Mouse (Mus musculus): Measurements from ENCODE around the gene Mpz. TPM values are rescaled to one million over a fixed set of nuclear protein-coding genes. Genes with fewer than 3 reads are reported as not detected.

Gene Mpz
- total and polyA plus RNA-seq, 2 experiments: 0.09 to 0.27 TPM

DNA sequence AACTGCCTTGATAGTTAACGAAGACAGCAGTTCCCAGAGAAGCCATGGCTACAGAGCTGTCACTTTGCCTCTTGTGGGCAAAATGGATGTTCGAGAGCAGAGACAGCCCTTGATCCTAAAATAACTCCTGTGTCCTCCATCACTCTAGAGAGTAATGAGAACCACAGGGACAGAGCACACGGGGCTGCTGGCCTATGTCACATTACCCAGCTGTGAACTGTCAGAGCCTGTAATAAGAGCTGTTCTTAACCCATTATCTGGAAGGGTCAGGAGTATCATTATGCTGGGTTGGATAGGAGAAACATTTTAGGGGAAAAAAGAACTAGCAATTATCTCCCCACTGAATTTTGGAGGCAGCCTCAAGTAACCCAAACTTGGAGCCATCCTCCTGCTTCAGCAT is 29.6 kb upstream of the Mpz start:
- H3K9ac ChIP-seq (ENCODE audit: low read depth, low read length): no peak overlapping the region
- no peaks in the 10 kb centered on the region for H3K27me3 ChIP-seq (ENCODE audit: control insufficient read depth, insufficient read depth, low read length)
- no peak overlapping the region for H3K27ac ChIP-seq (replicated peaks; ENCODE audit: insufficient read depth, low read depth, low read length)
- H3K4me1 ChIP-seq (ENCODE audit: control insufficient read depth, insufficient read depth, low read length): peaks cover 3% of the 10 kb centered on the region; the same call in 1 of the 2 replicates
- 72% methylated on average over 3 of the region's 3 CpGs for WGBS
- H3K79me2 ChIP-seq (ENCODE audit: control insufficient read depth, insufficient read depth, low read length): no peaks in the 10 kb centered on the region
- H3K36me3 ChIP-seq (ENCODE audit: control insufficient read depth, insufficient read depth, low read length): no peaks in the 10 kb centered on the region
- no peak for DNase-seq (ENCODE audit: extremely low read depth, low read depth, low spot score)
- H3K4me3 ChIP-seq (ENCODE audit: insufficient read depth, low read depth, low read length): no peak overlapping the region
- TF ChIP-seq CTCF (IDR thresholded peaks at IDR 0.05; ENCODE audit: low read depth, low read length) (no peak), POLR2A (IDR thresholded peaks at IDR 0.05; ENCODE audit: extremely low read depth, insufficient read depth, low read length) (no peak)

DNA sequence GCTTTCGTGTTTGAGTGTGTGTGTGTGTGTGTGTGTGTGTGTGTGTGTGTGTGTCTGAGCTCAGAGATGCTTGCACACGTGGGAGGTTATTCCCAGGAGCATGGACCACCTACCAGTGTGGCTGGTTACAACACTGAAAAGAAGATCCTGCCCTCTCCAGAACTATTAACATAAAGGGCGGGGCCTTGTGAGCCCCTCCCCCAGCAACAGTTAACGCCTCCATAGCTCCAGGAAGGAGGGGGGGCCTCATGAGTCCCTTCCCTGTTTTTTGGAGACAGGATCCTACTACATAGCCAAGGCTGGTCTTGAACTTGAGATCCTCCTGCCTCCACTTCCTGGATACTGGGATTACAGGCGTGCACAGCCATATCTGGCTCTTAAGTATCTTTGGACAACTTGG is 28.7 kb upstream of the Mpz start:
- H3K4me1 ChIP-seq (ENCODE audit: control insufficient read depth, insufficient read depth, low read length): peaks cover 3% of the 10 kb centered on the region; the same call in 1 of the 2 replicates
- no peak for DNase-seq (ENCODE audit: extremely low read depth, low read depth, low spot score)
- no peaks in the 10 kb centered on the region for H3K79me2 ChIP-seq (ENCODE audit: control insufficient read depth, insufficient read depth, low read length)
- TF ChIP-seq CTCF (IDR thresholded peaks at IDR 0.05; ENCODE audit: low read depth, low read length) (no peak), POLR2A (IDR thresholded peaks at IDR 0.05; ENCODE audit: extremely low read depth, insufficient read depth, low read length) (no peak)
- no peak overlapping the region for H3K4me3 ChIP-seq (ENCODE audit: insufficient read depth, low read depth, low read length)
- 54% methylated on average over 5 of the region's 5 CpGs for WGBS
- no peaks in the 10 kb centered on the region for H3K27me3 ChIP-seq (ENCODE audit: control insufficient read depth, insufficient read depth, low read length)
- no peak overlapping the region for H3K27ac ChIP-seq (replicated peaks; ENCODE audit: insufficient read depth, low read depth, low read length)
- no peak overlapping the region for H3K9ac ChIP-seq (ENCODE audit: low read depth, low read length)
- no peaks in the 10 kb centered on the region for H3K36me3 ChIP-seq (ENCODE audit: control insufficient read depth, insufficient read depth, low read length)

DNA sequence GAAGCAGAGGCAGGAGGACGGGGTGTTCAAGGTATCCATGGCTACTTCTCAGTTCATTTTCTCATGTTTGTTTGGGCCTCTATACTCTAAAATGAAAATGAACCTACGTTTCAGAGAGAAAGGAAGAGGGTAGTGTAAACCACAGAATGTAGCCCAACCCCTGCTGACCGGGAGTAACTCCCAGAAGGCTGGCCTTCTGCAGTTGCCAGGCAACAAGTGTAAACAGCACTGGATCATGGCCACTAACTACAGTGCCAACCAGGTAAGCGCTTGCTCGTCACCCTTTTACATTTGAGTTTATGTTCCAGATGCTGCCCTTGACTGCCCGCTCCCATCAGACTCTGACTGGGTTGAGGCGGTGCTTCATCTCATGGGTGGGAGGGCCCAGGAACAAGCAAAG is 27.6 kb upstream of the Mpz start:
- H3K36me3 ChIP-seq (ENCODE audit: control insufficient read depth, insufficient read depth, low read length): no peaks in the 10 kb centered on the region; the same call in 1 of the 2 replicates
- H3K79me2 ChIP-seq (ENCODE audit: control insufficient read depth, insufficient read depth, low read length): no peaks in the 10 kb centered on the region
- H3K27me3 ChIP-seq (ENCODE audit: control insufficient read depth, insufficient read depth, low read length): no peaks in the 10 kb centered on the region
- 0 out of 2 replicates have a peak overlapping the region, but pooled peaks have one; percentile 15 for H3K9ac ChIP-seq (ENCODE audit: low read depth, low read length)
- WGBS: 11% methylated on average over 7 of the region's 7 CpGs
- no peak for TF ChIP-seq CTCF (IDR thresholded peaks at IDR 0.05; ENCODE audit: low read depth, low read length)
- TF ChIP-seq POLR2A (IDR thresholded peaks at IDR 0.05; ENCODE audit: extremely low read depth, insufficient read depth, low read length): no peak
- H3K27ac ChIP-seq (replicated peaks; ENCODE audit: insufficient read depth, low read depth, low read length): 0 out of 2 replicates have a peak overlapping the region, but pooled peaks have one; percentile 5
- DNase-seq (ENCODE audit: extremely low read depth, low read depth, low spot score): peak; percentile 82
- peaks cover 3% of the 10 kb centered on the region; the same call in 1 of the 2 replicates for H3K4me1 ChIP-seq (ENCODE audit: control insufficient read depth, insufficient read depth, low read length)
- no peak overlapping the region for H3K4me3 ChIP-seq (ENCODE audit: insufficient read depth, low read depth, low read length)

DNA sequence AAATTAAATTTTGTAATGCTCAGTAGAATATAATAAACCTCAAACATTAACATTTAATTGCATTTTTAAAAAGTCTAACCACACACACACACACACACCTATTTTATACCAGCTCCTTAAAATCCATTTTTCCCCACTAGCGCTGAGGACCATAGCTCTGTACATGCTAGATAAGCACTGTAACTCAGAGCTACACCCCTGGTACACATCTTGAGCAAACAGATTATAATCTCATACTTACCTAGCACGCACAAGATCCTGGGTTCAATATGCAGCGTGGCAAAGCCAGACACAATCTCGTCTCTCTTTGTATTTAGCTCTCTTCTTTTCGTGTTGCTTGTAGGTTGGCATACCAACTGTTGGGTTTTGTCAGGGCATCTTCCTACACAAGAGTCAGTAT is 26.1 kb upstream of the Mpz start:
- DNase-seq (ENCODE audit: extremely low read depth, low read depth, low spot score): no peak
- 94% methylated on average over 5 of the region's 5 CpGs for WGBS
- H3K79me2 ChIP-seq (ENCODE audit: control insufficient read depth, insufficient read depth, low read length): no peaks in the 10 kb centered on the region
- H3K4me3 ChIP-seq (ENCODE audit: insufficient read depth, low read depth, low read length): no peak overlapping the region
- H3K36me3 ChIP-seq (ENCODE audit: control insufficient read depth, insufficient read depth, low read length): peaks cover 4% of the 10 kb centered on the region; the same call in 1 of the 2 replicates
- no peaks in the 10 kb centered on the region for H3K27me3 ChIP-seq (ENCODE audit: control insufficient read depth, insufficient read depth, low read length)
- no peak for TF ChIP-seq CTCF (IDR thresholded peaks at IDR 0.05; ENCODE audit: low read depth, low read length)
- TF ChIP-seq POLR2A (IDR thresholded peaks at IDR 0.05; ENCODE audit: extremely low read depth, insufficient read depth, low read length): no peak
- peaks cover 3% of the 10 kb centered on the region; the same call in 1 of the 2 replicates for H3K4me1 ChIP-seq (ENCODE audit: control insufficient read depth, insufficient read depth, low read length)
- no peak overlapping the region for H3K9ac ChIP-seq (ENCODE audit: low read depth, low read length)
- H3K27ac ChIP-seq (replicated peaks; ENCODE audit: insufficient read depth, low read depth, low read length): no peak overlapping the region

DNA sequence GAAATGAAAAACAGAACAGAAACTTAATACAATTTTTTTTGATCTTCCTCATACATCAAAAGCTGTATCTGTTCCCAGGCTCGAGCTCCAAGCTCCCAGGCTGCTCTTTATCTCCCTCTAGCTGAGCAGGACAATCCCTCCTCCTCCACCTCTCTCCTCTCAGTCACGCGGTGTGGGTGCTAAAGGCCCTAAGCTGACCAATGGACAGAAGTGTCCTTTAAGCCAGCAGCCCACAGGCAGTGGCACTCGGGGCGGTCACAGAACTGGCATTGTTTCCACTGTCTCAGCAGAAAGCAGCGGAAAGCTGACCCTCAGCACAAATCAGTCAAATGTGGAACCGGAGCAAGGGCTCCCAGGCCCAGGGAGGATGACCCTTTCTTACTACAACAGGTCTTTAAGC is 21.3 kb upstream of the Mpz start:
- Histone ChIP-seq H3K79me2 (ENCODE audit: control insufficient read depth, insufficient read depth, low read length) (no peaks in the 10 kb centered on the region), H3K27me3 (ENCODE audit: control insufficient read depth, insufficient read depth, low read length) (no peaks in the 10 kb centered on the region), H3K27ac (replicated peaks; ENCODE audit: insufficient read depth, low read depth, low read length) (no peak overlapping the region), H3K4me3 (ENCODE audit: insufficient read depth, low read depth, low read length) (no peak overlapping the region), H3K4me1 (ENCODE audit: control insufficient read depth, insufficient read depth, low read length) (peaks cover 3% of the 10 kb centered on the region; the same call in 1 of the 2 replicates), H3K36me3 (ENCODE audit: control insufficient read depth, insufficient read depth, low read length) (peaks cover 32% of the 10 kb centered on the region), H3K9ac (ENCODE audit: low read depth, low read length) (no peak overlapping the region)
- TF ChIP-seq CTCF (IDR thresholded peaks at IDR 0.05; ENCODE audit: low read depth, low read length) (no peak), POLR2A (IDR thresholded peaks at IDR 0.05; ENCODE audit: extremely low read depth, insufficient read depth, low read length) (no peak)
- 64% methylated on average over 7 of the region's 7 CpGs for WGBS
- no peak for DNase-seq (ENCODE audit: extremely low read depth, low read depth, low spot score)

DNA sequence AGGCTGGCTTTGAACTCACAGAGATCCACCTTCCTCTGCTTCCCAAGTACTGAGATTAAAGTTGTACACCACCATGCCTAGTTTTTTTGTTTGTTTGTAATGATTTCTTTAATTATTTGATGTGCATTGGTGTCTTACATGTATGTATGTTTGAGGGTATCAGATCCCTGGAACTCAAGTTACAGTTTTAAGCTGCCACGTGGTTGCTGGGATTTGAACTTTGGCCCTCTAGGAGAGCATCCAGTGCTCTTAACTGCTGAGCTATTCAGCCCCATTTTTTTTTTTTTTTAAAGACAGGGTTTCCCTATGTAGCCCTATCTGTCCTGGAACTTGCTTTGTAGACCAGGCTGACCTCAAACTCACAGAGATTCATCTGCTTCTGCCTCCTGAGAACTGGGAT is 19.5 kb upstream of the Mpz start:
- TF ChIP-seq POLR2A (IDR thresholded peaks at IDR 0.05; ENCODE audit: extremely low read depth, insufficient read depth, low read length): no peak
- TF ChIP-seq CTCF (IDR thresholded peaks at IDR 0.05; ENCODE audit: low read depth, low read length): no peak
- no peaks in the 10 kb centered on the region for H3K79me2 ChIP-seq (ENCODE audit: control insufficient read depth, insufficient read depth, low read length)
- 13% methylated on average over 1 of the region's 1 CpGs for WGBS
- no peak overlapping the region for H3K4me3 ChIP-seq (ENCODE audit: insufficient read depth, low read depth, low read length)
- H3K4me1 ChIP-seq (ENCODE audit: control insufficient read depth, insufficient read depth, low read length): peaks cover 3% of the 10 kb centered on the region; the same call in 1 of the 2 replicates
- H3K27me3 ChIP-seq (ENCODE audit: control insufficient read depth, insufficient read depth, low read length): no peaks in the 10 kb centered on the region
- no peak overlapping the region for H3K9ac ChIP-seq (ENCODE audit: low read depth, low read length)
- H3K36me3 ChIP-seq (ENCODE audit: control insufficient read depth, insufficient read depth, low read length): peaks cover 47% of the 10 kb centered on the region
- DNase-seq (ENCODE audit: extremely low read depth, low read depth, low spot score): peak; percentile 66
- no peak overlapping the region for H3K27ac ChIP-seq (replicated peaks; ENCODE audit: insufficient read depth, low read depth, low read length)

Data from liver, adult 2 months (tissue).